ENCODE assay signal across 14 mouse cellular contexts in genomic region chr19:3814461-3814860, GRCm38 (mm10). TPM values are rescaled to one million over a fixed set of nuclear protein-coding genes. Genes with fewer than 3 reads are reported as not detected.
DNase-seq lines count a peak whose midpoint lies in the region; ATAC-seq and TF ChIP-seq lines count a peak whose summit lies in the region.
"Had no signal": no experiment of that assay in that cellular context is flagged by ENCODE, and none has a peak within 500 bp of the region (broad histone marks: within the 10 kb centered on the region; RNA-seq: fewer than 3 reads in every experiment).

No protein-coding gene starts in this region.

- H3K4me1 ChIP-seq in E14TG2a.4 (replicated peaks; ENCODE audit: low read depth, low read length) = peaks cover 22% of the 10 kb centered on the region
- H3K4me1 ChIP-seq in heart, postnatal 0 days (ENCODE audit: control insufficient read depth, insufficient read depth) = no peaks in the 10 kb centered on the region; the same call in 1 of the 2 replicates
- H3K4me1 ChIP-seq: forebrain, embryonic 13.5 days; limb, embryonic 12.5 days; midbrain, embryonic 12.5 days; neural tube, embryonic 12.5 days had no signal

- no peak for TF ChIP-seq EP300 in heart, postnatal 0 days (IDR thresholded peaks at IDR 0.05; ENCODE audit: low read depth)

- no peaks in the 10 kb centered on the region for H3K27me3 ChIP-seq in E14TG2a.4 (ENCODE audit: insufficient read depth, low read length)
- H3K27me3 ChIP-seq in heart, postnatal 0 days (ENCODE audit: control insufficient read depth, insufficient read depth, low read length) = no peaks in the 10 kb centered on the region
- H3K27me3 ChIP-seq: forebrain, embryonic 13.5 days; limb, embryonic 12.5 days; lung, embryonic 15.5 days; midbrain, embryonic 12.5 days; neural tube, embryonic 12.5 days had no signal

- H3K36me3 ChIP-seq in E14TG2a.4 (ENCODE audit: insufficient read depth, low read length) = peaks cover 59% of the 10 kb centered on the region
- H3K36me3 ChIP-seq in heart, postnatal 0 days (replicated peaks; ENCODE audit: control insufficient read depth, insufficient read depth, low read length) = peaks cover 54% of the 10 kb centered on the region

- H3K4me2 ChIP-seq in heart, postnatal 0 days (ENCODE audit: low read depth, low read length) = no peak overlapping the region
- H3K4me2 ChIP-seq: forebrain, embryonic 13.5 days; limb, embryonic 12.5 days; lung, embryonic 15.5 days; midbrain, embryonic 12.5 days; neural tube, embryonic 12.5 days had no signal

- DNase-seq in heart, adult 11 months = peak; percentile 95
- no peak for DNase-seq in heart, postnatal 25 days (ENCODE audit: low spot score)
- DNase-seq in brain, adult 2 months (ENCODE audit: low read depth, low spot score) = peak; percentile 46
- DNase-seq in heart, postnatal 0 days (ENCODE audit: low spot score) = no peak
- DNase-seq in layer of hippocampus, postnatal 25 days (ENCODE audit: extremely low spot score in 1 of 2, low spot score in 1 of 2) = no peak
- DNase-seq in right cerebral cortex, postnatal 25 days = no peak

- peak; percentile 36; the same call in 1 of the 2 replicates for ATAC-seq in heart, postnatal 0 days (ENCODE audit: insufficient read depth, low read depth)
- ATAC-seq in granulocyte monocyte progenitor cell, adult 5-6 weeks (replicated peaks; ENCODE audit: poor library complexity, severe bottlenecking) = no peak
- ATAC-seq: forebrain, embryonic 13.5 days; intestine, postnatal 0 days had no signal

- WGBS in heart, postnatal 0 days = 53% methylated on average over 10 of the region's 10 CpGs

- 0 out of 2 replicates have a peak overlapping the region, but pooled peaks have one; percentile 7 for H3K4me3 ChIP-seq in E14TG2a.4 (replicated peaks; ENCODE audit: low read length)
- H3K4me3 ChIP-seq in heart, postnatal 0 days (ENCODE audit: low read depth, low read length) = no peak overlapping the region
- H3K4me3 ChIP-seq: forebrain, embryonic 13.5 days; limb, embryonic 12.5 days; lung, embryonic 15.5 days; midbrain, embryonic 12.5 days; neural tube, embryonic 12.5 days had no signal

- H3K27ac ChIP-seq in heart, postnatal 0 days (ENCODE audit: low read depth) = no peak overlapping the region
- H3K27ac ChIP-seq: forebrain, embryonic 13.5 days; limb, embryonic 12.5 days; lung, embryonic 15.5 days; midbrain, embryonic 12.5 days; neural tube, embryonic 12.5 days had no signal

- intact Hi-C loops in heart, postnatal 25 days (cut with DNase I) = no loop called here

- no peak for TF ChIP-seq CTCF in E14TG2a.4 (conservative IDR thresholded peaks at IDR 0.05; ENCODE audit: low read length)
- TF ChIP-seq CTCF in heart, postnatal 0 days (IDR thresholded peaks at IDR 0.05; ENCODE audit: low read depth) = no peak

- no peaks in the 10 kb centered on the region for H3K9me3 ChIP-seq in E14TG2a.4 (ENCODE audit: low read length)
- H3K9me3 ChIP-seq in heart, postnatal 0 days (replicated peaks; ENCODE audit: control insufficient read depth, low read length) = no peaks in the 10 kb centered on the region
- H3K9me3 ChIP-seq: forebrain, embryonic 13.5 days; limb, embryonic 12.5 days; lung, embryonic 15.5 days; midbrain, embryonic 12.5 days; neural tube, embryonic 12.5 days had no signal

- H3K9ac ChIP-seq in heart, postnatal 0 days (replicated peaks; ENCODE audit: low read depth, low read length) = no peak overlapping the region
- H3K9ac ChIP-seq: forebrain, embryonic 13.5 days; limb, embryonic 12.5 days; lung, embryonic 15.5 days; midbrain, embryonic 12.5 days; neural tube, embryonic 12.5 days had no signal

RNA-seq across cellular contexts. Expression of gene Chka, which starts 37.1 kb away (rescaled TPM):
- 10 to 100 TPM in 1 of 2 experiments, 1 to 10 TPM in 1; 9.5 to 13.0 TPM for total RNA-seq in heart, postnatal 25 days (2021)
- total RNA-seq in heart, postnatal 0 days (2014; rRNA removed; ENCODE audit: low replicate concordance) = 36.3 and 37.6 TPM in 2 replicates
- 13.3 and 13.6 TPM in 2 replicates for polyA plus RNA-seq in heart, postnatal 0 days (2015; fragmentation: Nextera tagmentation; extraction: Ambion mirVana)
- total RNA-seq in granulocyte monocyte progenitor cell, adult 5-6 weeks (2014; fragmentation: Nextera tagmentation) = 30.2 and 50.6 TPM in 2 replicates
- 32.7 and 37.2 TPM in 2 replicates for total RNA-seq in granulocyte monocyte progenitor cell, adult 5-6 weeks (2017)
- total RNA-seq in layer of hippocampus, postnatal 25 days (2021) = 10 to 100 TPM; 78.4 to 97.2 TPM

RNA-seq across cellular contexts. Expression of gene Kmt5b, which starts 47.2 kb away (rescaled TPM):
- total RNA-seq in heart, postnatal 25 days (2021) = 10 to 100 TPM; 30.4 to 35.6 TPM
- total RNA-seq in heart, postnatal 0 days (2014; rRNA removed; ENCODE audit: low replicate concordance) = 25.6 and 27.9 TPM in 2 replicates
- polyA plus RNA-seq in heart, postnatal 0 days (2015; fragmentation: Nextera tagmentation; extraction: Ambion mirVana) = 15.5 and 16.2 TPM in 2 replicates
- total RNA-seq in granulocyte monocyte progenitor cell, adult 5-6 weeks (2014; fragmentation: Nextera tagmentation) = 28.2 and 38.5 TPM in 2 replicates
- total RNA-seq in granulocyte monocyte progenitor cell, adult 5-6 weeks (2017) = 37.0 and 41.4 TPM in 2 replicates
- total RNA-seq in layer of hippocampus, postnatal 25 days (2021) = 10 to 100 TPM; 51.6 to 55.2 TPM

Comparison
In these comparisons a context has a peak if more than half of its experiments do, and no peak if none do; other contexts are left out.
1. DNase-seq: peak in heart, adult 11 months (single experiment) and brain, adult 2 months (single experiment); none in heart, postnatal 25 days (single experiment), heart, postnatal 0 days (single experiment), layer of hippocampus, postnatal 25 days (0 of 2) and right cerebral cortex, postnatal 25 days (single experiment).